In genomic region chr13:55850726-55851125, GRCm38 (mm10) we compare ENCODE assay signal across 18 mouse cellular contexts. TPM values are rescaled to one million over a fixed set of nuclear protein-coding genes. Genes with fewer than 3 reads are reported as not detected.
"Had no signal": no experiment of that assay in that cellular context is flagged by ENCODE, and none has a peak within 500 bp of the region (broad histone marks: within the 10 kb centered on the region; RNA-seq: fewer than 3 reads in every experiment).

No protein-coding gene starts in this region.

- H3K9me3 ChIP-seq: kidney, embryonic 15.5 days; limb, embryonic 15.5 days; liver, embryonic 12.5 days; midbrain, embryonic 12.5 days; neural tube, embryonic 15.5 days had no signal

- H3K4me1 ChIP-seq: liver, embryonic 12.5 days had no signal

- H3K27ac ChIP-seq: kidney, embryonic 15.5 days; left cerebral cortex, adult 2 months; limb, embryonic 15.5 days; liver, embryonic 12.5 days; midbrain, embryonic 12.5 days; neural tube, embryonic 15.5 days; stomach, postnatal 0 days had no signal

- H3K4me3 ChIP-seq: kidney, embryonic 15.5 days; left cerebral cortex, adult 2 months; limb, embryonic 15.5 days; liver, embryonic 12.5 days; midbrain, embryonic 12.5 days; myocyte; neural tube, embryonic 15.5 days had no signal

- H3K9ac ChIP-seq: kidney, embryonic 15.5 days; limb, embryonic 15.5 days; liver, embryonic 12.5 days; lung, embryonic 14.5 days; midbrain, embryonic 12.5 days; neural tube, embryonic 15.5 days had no signal

- H3K36me3 ChIP-seq: kidney, embryonic 15.5 days; limb, embryonic 15.5 days; liver, embryonic 12.5 days; midbrain, embryonic 12.5 days; neural tube, embryonic 15.5 days had no signal

- H3K4me2 ChIP-seq: kidney, embryonic 15.5 days; limb, embryonic 15.5 days; liver, embryonic 12.5 days; lung, embryonic 14.5 days; midbrain, embryonic 12.5 days; neural tube, embryonic 15.5 days had no signal

- ATAC-seq: liver, embryonic 12.5 days had no signal

- DNase-seq: kidney, postnatal 25 days; lung, embryonic 14.5 days; lung, postnatal 10 days; lung, postnatal 4 days; right cerebral cortex, adult 18-20 months; right cerebral cortex, postnatal 25 days; thymus, postnatal 14 days had no signal

RNA-seq across cellular contexts. Expression of gene Pitx1, which starts 14.7 kb away (rescaled TPM):
- total RNA-seq: layer of hippocampus, postnatal 25 days; left cerebral cortex, adult 2 months; left cerebral cortex, postnatal 14 days; megakaryocyte, adult 5-6 weeks had no signal
- polyA plus RNA-seq: myocyte; neural tube, embryonic 15.5 days had no signal
